Mouse (Mus musculus): ENCODE results near the gene Spag17. TPM values are rescaled to one million over a fixed set of nuclear protein-coding genes. Genes with fewer than 3 reads are reported as not detected.

Spag17 gene
- polyA plus RNA-seq, 1 experiment from 2014 or later: 0.43 TPM

DNA sequence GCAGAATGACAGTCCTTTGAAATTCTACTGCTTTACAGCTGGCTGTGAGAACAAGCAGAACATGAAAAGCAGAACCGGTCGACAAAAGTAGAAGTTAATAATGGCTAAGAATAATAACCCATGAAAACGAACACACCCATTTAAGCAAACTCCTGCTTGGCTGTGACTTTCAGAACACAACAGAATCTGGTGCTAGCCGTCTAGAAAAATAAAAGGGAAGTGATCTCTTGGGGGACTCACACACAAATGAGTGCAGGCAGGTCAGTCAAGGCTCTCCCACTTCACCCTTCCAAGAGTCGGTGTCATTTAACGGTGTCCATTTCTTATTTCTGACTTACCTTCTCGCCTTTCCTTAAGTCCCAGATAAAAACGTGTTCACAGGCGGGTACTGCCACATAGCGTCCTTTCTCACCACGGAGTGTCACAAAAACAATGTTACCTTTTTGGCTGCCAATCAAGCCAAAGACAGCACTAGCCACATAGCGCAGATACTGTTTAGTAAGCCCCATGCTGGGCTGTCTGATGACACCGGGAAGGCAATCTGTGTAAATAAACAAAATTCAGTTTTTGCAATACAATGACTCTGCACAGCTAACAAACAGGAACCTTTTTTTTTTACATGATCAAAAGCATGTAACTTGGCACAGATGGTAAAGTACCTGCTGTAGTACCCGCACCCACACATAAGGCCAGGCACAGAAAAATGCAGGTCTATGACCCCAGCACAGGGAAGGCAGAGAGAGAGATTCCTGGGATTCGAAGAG lies 275.7 kb downstream of the Spag17 start:
- H3K4me1 ChIP-seq (ENCODE audit: control insufficient read depth, insufficient read depth, low read length): no peaks in the 10 kb centered on the region
- H3K36me3 ChIP-seq (replicated peaks; ENCODE audit: control insufficient read depth, insufficient read depth, low read depth, low read length): 0 out of 2 replicates have a peak, but pooled peaks cover 3% of the 10 kb centered on the region
- H3K27me3 ChIP-seq (ENCODE audit: control insufficient read depth, insufficient read depth, low read length): no peaks in the 10 kb centered on the region
- no peak for DNase-seq (ENCODE audit: low spot score)
- H3K9me3 ChIP-seq (replicated peaks; ENCODE audit: control insufficient read depth, low read length): no peaks in the 10 kb centered on the region
- 88% methylated on average over 15 of the region's 15 CpGs for WGBS
- no peak overlapping the region; the same call in 1 of the 2 replicates for H3K4me3 ChIP-seq (ENCODE audit: low read depth, low read length)
- no peak overlapping the region for H3K27ac ChIP-seq (replicated peaks; ENCODE audit: low read depth, low read length)
- H3K4me2 ChIP-seq (ENCODE audit: low read depth, low read length): peak overlapping the region; percentile 61; the same call in 1 of the 2 replicates
- peak overlapping the region; percentile 77; the same call in 1 of the 2 replicates for H3K9ac ChIP-seq (replicated peaks; ENCODE audit: low read length)
- ATAC-seq (replicated peaks; ENCODE audit: insufficient number of reproducible peaks, low FRiP score, low TSS enrichment, low read depth): no peak

GRCm38 (mm10) chr3:100161665-100162314 lies 276.6 kb downstream of the Spag17 start:
- under 1% methylated on average over 35 of the region's 35 CpGs for whole genome bisulfite sequencing
- Histone ChIP-seq H3K36me3 (replicated peaks; ENCODE audit: control insufficient read depth, insufficient read depth, low read depth, low read length) (0 out of 2 replicates have a peak, but pooled peaks cover 3% of the 10 kb centered on the region), H3K4me1 (ENCODE audit: control insufficient read depth, insufficient read depth, low read length) (no peaks in the 10 kb centered on the region), H3K9me3 (replicated peaks; ENCODE audit: control insufficient read depth, low read length) (no peaks in the 10 kb centered on the region), H3K9ac (replicated peaks; ENCODE audit: low read length) (peak overlapping the region; percentile 77), H3K27me3 (ENCODE audit: control insufficient read depth, insufficient read depth, low read length) (no peaks in the 10 kb centered on the region), H3K27ac (replicated peaks; ENCODE audit: low read depth, low read length) (no peak overlapping the region), H3K4me3 (ENCODE audit: low read depth, low read length) (peak overlapping the region; percentile 87), H3K4me2 (ENCODE audit: low read depth, low read length) (peak overlapping the region; percentile 61)
- ATAC-seq (replicated peaks; ENCODE audit: insufficient number of reproducible peaks, low FRiP score, low TSS enrichment, low read depth): 0 out of 2 replicates have a peak, but pooled peaks have one; percentile 2
- no peak for DNase-seq (ENCODE audit: low spot score)

DNA sequence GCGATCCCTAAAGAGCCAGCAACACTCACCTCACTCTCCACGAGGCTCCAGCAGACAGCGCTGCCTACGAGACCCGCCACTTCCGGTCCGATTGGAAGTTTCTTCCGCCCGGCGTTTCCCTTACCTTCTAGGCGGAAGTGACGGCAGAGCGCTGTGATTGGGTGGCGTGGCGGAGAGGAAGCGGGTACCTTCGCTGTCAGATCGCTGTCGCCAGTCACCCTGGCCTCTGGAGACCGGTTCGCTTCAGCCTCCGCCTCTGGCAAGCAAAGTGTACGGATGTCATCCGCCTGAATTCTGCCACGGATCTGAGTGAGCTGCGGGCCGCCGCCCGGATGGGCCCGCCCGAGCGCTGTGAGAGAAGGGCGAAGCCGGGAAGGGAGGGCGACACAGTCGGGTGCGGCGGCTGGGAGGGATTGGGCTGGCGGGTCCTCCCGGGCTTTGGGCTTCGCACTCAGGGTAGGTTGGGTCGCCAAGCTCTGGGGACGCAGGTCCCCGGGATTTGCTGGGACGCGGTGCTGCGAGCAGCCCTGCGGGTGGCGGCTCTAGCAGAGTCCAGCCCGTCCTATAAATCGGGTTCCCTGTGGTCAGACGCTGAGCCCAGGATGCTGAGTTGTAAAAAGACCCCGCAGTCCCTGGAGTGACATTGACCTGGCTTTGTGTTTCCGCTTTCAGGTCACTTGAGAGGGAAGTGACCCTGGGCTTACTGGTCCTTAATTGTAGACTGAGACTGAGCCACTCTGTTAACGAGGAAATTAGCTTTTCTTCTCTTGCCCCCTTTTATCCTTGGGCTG lies 277.3 kb downstream of the Spag17 start, which contains the start of the genes Gdap2 and Wdr3:
TSS of gene Gdap2 (plus strand) at position 67 of the 791 bp plus-strand sequence.
TSS of gene Wdr3 (minus strand) at position 93 of the 791 bp plus-strand sequence.
- Histone ChIP-seq H3K4me1 (ENCODE audit: control insufficient read depth, insufficient read depth, low read length) (no peaks in the 10 kb centered on the region), H3K27ac (replicated peaks; ENCODE audit: low read depth, low read length) (no peak within 1 kb of the TSS), H3K4me3 (ENCODE audit: low read depth, low read length) (peak within 1 kb of the TSS; percentile 87), H3K4me2 (ENCODE audit: low read depth, low read length) (peak within 1 kb of the TSS; percentile 83), H3K9ac (replicated peaks; ENCODE audit: low read length) (peak within 1 kb of the TSS; percentile 79), H3K36me3 (replicated peaks; ENCODE audit: control insufficient read depth, insufficient read depth, low read depth, low read length) (0 out of 2 replicates have a peak, but pooled peaks cover 3% of the 10 kb centered on the region), H3K27me3 (ENCODE audit: control insufficient read depth, insufficient read depth, low read length) (no peaks in the 10 kb centered on the region), H3K9me3 (replicated peaks; ENCODE audit: control insufficient read depth, low read length) (no peaks in the 10 kb centered on the region)
- ATAC-seq (replicated peaks; ENCODE audit: insufficient number of reproducible peaks, low FRiP score, low TSS enrichment, low read depth) (peak; percentile 98), DNase-seq (ENCODE audit: low spot score) (peak; percentile 98)
- WGBS: under 1% methylated on average over 55 of the region's 55 CpGs

DNA sequence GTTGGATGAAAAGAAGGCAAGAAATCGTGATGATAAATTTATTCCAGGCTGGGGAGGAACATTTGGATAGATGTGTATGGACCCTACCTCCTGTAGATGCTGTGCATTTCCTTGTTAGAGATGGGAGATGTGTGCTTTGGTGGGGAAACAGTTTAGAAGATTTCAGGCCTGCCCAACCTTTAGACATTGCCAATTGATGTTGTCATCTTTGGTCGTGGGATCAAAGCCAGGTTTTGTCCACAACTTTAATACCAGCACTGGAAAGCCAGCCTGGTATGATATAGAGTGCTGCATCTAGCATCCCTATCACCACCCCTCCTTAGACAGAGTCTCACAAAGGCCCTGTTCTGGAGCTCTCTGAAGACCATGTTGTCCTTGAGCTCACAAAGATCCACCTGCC lies 278.4 kb downstream of the Spag17 start:
- no peak overlapping the region for H3K9ac ChIP-seq (replicated peaks; ENCODE audit: low read length)
- H3K9me3 ChIP-seq (replicated peaks; ENCODE audit: control insufficient read depth, low read length): no peaks in the 10 kb centered on the region
- H3K27me3 ChIP-seq (ENCODE audit: control insufficient read depth, insufficient read depth, low read length): no peaks in the 10 kb centered on the region
- H3K36me3 ChIP-seq (replicated peaks; ENCODE audit: control insufficient read depth, insufficient read depth, low read depth, low read length): 0 out of 2 replicates have a peak, but pooled peaks cover 3% of the 10 kb centered on the region
- H3K4me3 ChIP-seq (ENCODE audit: low read depth, low read length): no peak overlapping the region
- no peak for ATAC-seq (replicated peaks; ENCODE audit: insufficient number of reproducible peaks, low FRiP score, low TSS enrichment, low read depth)
- no peak for DNase-seq (ENCODE audit: low spot score)
- WGBS: 85% methylated on average over 2 of the region's 2 CpGs
- no peak overlapping the region for H3K27ac ChIP-seq (replicated peaks; ENCODE audit: low read depth, low read length)
- no peaks in the 10 kb centered on the region for H3K4me1 ChIP-seq (ENCODE audit: control insufficient read depth, insufficient read depth, low read length)
- H3K4me2 ChIP-seq (ENCODE audit: low read depth, low read length): no peak overlapping the region

GRCm38 (mm10) chr3:100164991-100165390 lies 279.8 kb downstream of the Spag17 start:
- no peak overlapping the region for H3K9ac ChIP-seq (replicated peaks; ENCODE audit: low read length)
- no peaks in the 10 kb centered on the region for H3K9me3 ChIP-seq (replicated peaks; ENCODE audit: control insufficient read depth, low read length)
- H3K4me1 ChIP-seq (ENCODE audit: control insufficient read depth, insufficient read depth, low read length): no peaks in the 10 kb centered on the region
- ATAC-seq (replicated peaks; ENCODE audit: insufficient number of reproducible peaks, low FRiP score, low TSS enrichment, low read depth) (no peak), DNase-seq (ENCODE audit: low spot score) (no peak)
- H3K27me3 ChIP-seq (ENCODE audit: control insufficient read depth, insufficient read depth, low read length): no peaks in the 10 kb centered on the region
- no peaks in the 10 kb centered on the region for H3K36me3 ChIP-seq (replicated peaks; ENCODE audit: control insufficient read depth, insufficient read depth, low read depth, low read length)
- no peak overlapping the region for H3K4me3 ChIP-seq (ENCODE audit: low read depth, low read length)
- no peak overlapping the region for H3K27ac ChIP-seq (replicated peaks; ENCODE audit: low read depth, low read length)
- no peak overlapping the region for H3K4me2 ChIP-seq (ENCODE audit: low read depth, low read length)

GRCm38 (mm10) chr3:100176031-100176430 lies 290.8 kb downstream of the Spag17 start:
- Histone ChIP-seq H3K4me1 (ENCODE audit: control insufficient read depth, insufficient read depth, low read length) (no peaks in the 10 kb centered on the region), H3K9me3 (replicated peaks; ENCODE audit: control insufficient read depth, low read length) (no peaks in the 10 kb centered on the region), H3K4me3 (ENCODE audit: low read depth, low read length) (no peak overlapping the region), H3K4me2 (ENCODE audit: low read depth, low read length) (no peak overlapping the region), H3K27ac (replicated peaks; ENCODE audit: low read depth, low read length) (no peak overlapping the region), H3K27me3 (ENCODE audit: control insufficient read depth, insufficient read depth, low read length) (no peaks in the 10 kb centered on the region), H3K36me3 (replicated peaks; ENCODE audit: control insufficient read depth, insufficient read depth, low read depth, low read length) (no peaks in the 10 kb centered on the region; the same call in 1 of the 2 replicates), H3K9ac (replicated peaks; ENCODE audit: low read length) (no peak overlapping the region)
- ATAC-seq (replicated peaks; ENCODE audit: insufficient number of reproducible peaks, low FRiP score, low TSS enrichment, low read depth) (no peak), DNase-seq (ENCODE audit: low spot score) (no peak)
- 91% methylated on average over 2 of the region's 2 CpGs for WGBS

GRCm38 (mm10) chr3:100180471-100180870 lies 295.3 kb downstream of the Spag17 start:
- 76% methylated on average over 3 of the region's 3 CpGs for WGBS
- Histone ChIP-seq H3K4me1 (ENCODE audit: control insufficient read depth, insufficient read depth, low read length) (no peaks in the 10 kb centered on the region), H3K36me3 (replicated peaks; ENCODE audit: control insufficient read depth, insufficient read depth, low read depth, low read length) (no peaks in the 10 kb centered on the region; the same call in 1 of the 2 replicates), H3K9me3 (replicated peaks; ENCODE audit: control insufficient read depth, low read length) (no peaks in the 10 kb centered on the region), H3K4me3 (ENCODE audit: low read depth, low read length) (no peak overlapping the region), H3K4me2 (ENCODE audit: low read depth, low read length) (no peak overlapping the region), H3K9ac (replicated peaks; ENCODE audit: low read length) (no peak overlapping the region), H3K27me3 (ENCODE audit: control insufficient read depth, insufficient read depth, low read length) (no peaks in the 10 kb centered on the region), H3K27ac (replicated peaks; ENCODE audit: low read depth, low read length) (no peak overlapping the region)
- ATAC-seq (replicated peaks; ENCODE audit: insufficient number of reproducible peaks, low FRiP score, low TSS enrichment, low read depth): no peak
- no peak for DNase-seq (ENCODE audit: low spot score)

Measured in embryonic facial prominence, embryonic 11.5 days (tissue).